Mouse (Mus musculus) inflammation-experienced regulatory T-cells (primary cell): ENCODE data around the gene Shmt1. TPM values are rescaled to one million over a fixed set of nuclear protein-coding genes. Genes with fewer than 3 reads are reported as not detected.

Experiments
- polyA plus RNA-seq, 2 experiments: library from polyadenylated mRNA; unstranded; fragments of 100-300 nt; shearing (Covaris generic); gene quantifications; one replicate each; pipeline ENCODE4 v1.2.1; 2017

The Shmt1 gene
- polyA plus RNA-seq = 10 to 100 TPM; 12.9 to 13.5 TPM

DNA sequence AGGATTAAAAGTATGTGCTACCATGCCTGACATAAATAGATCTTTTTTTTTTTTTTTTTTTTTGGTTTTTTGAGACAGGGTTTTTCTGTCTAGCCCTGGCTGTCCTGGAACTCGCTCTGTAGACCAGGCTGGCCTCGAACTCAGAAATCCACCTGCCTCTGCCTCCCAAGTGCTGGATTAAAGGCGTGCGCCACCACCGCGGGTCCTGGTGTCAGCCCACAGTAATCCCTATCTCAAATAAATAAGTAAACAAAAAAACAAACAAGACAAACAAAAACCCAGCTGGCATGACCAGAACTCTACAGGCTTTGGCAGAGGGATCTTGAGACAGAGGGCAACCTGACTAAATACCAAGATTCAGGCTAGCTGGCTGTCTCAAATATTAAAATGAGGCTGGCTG lies at the start of gene Shmt1:
Gene Shmt1, minus strand, starts transcription at position 101 of the 400 bp plus-strand sequence.

DNA sequence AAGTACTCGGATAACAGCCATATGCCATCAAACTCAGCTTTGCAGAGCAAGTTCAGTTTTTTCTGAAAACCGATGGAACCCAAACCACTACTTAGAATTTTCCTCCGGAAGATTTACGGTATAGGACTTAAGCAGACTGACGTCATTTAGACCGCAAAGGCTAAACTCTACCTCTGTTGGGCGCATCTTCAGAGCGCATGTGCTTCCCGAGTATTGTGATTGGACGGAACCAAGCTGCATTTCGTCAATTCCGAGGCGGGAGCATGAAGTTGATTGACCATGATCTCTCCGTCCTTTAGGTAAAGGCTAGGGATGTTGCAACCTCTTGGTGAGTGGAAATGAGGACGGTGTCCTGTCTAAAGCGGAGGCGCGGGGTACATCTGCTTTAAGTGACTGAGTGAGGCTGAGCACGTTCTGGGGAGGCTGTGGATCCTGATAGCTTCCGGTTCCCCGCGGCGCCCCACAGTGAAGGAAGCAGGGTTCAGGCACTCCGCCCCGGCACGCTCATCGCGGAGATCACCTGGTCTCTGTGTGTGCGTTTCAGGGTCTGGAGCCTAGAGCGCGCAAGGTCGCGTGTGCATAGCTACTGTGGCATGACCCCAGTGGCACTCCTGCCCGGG lies 19.0 kb upstream of the Shmt1 start, which contains the start of gene Dhrs7b:
Gene Dhrs7b, plus strand, starts transcription at position 199 of the 620 bp plus-strand sequence.

GRCm38 (mm10) chr11:60776829-60777740 lies 34.4 kb downstream of the Shmt1 start, which contains the start of the genes Top3a and Smcr8:
Top3a (minus strand) TSS chr11:60777365.
Smcr8 (plus strand) TSS chr11:60777524.

Other genes with a start within 250 kb of the Shmt1 start
- 10 to 100 TPM; 34.8 to 42.6 TPM for gene Llgl1, start 112.0 kb downstream of the Shmt1 start, polyA plus RNA-seq
- gene Flii, start 84.5 kb downstream of the Shmt1 start, polyA plus RNA-seq = 100 to 1,000 TPM; 175 to 177 TPM
- gene Mief2, start 83.3 kb downstream of the Shmt1 start, polyA plus RNA-seq = 10 to 100 TPM; 12.0 to 19.5 TPM
- 10 to 100 TPM; 18.0 to 31.5 TPM for gene Top3a, start 34.4 kb downstream of the Shmt1 start, polyA plus RNA-seq
- gene Smcr8, start 34.2 kb downstream of the Shmt1 start, polyA plus RNA-seq = 10 to 100 TPM; 11.1 to 14.2 TPM
- 10 to 100 TPM; 29.4 to 39.9 TPM for gene Dhrs7b, start 18.9 kb upstream of the Shmt1 start, polyA plus RNA-seq
- 10 to 100 TPM; 33.7 to 52.1 TPM for gene Tmem11, start 67.6 kb upstream of the Shmt1 start, polyA plus RNA-seq
- 10 to 100 TPM in 1 of 2 experiments, 1 to 10 TPM in 1; 6.6 to 11.7 TPM for gene Natd1, start 103.0 kb upstream of the Shmt1 start, polyA plus RNA-seq
- 10 to 100 TPM; 86.9 to 87.6 TPM for gene Map2k3, start 120.3 kb upstream of the Shmt1 start, polyA plus RNA-seq
- under 1 TPM in 1 of 2 experiments, not detected in 1; 0.16 TPM for gene Kcnj12, start 210.8 kb upstream of the Shmt1 start, polyA plus RNA-seq